Mouse (Mus musculus): ENCODE measurements at regions not wholly inside any gene's neighbourhood (a gene's known extent, or its start where the extent isn't known, plus 50 kb on each side); places are given as distances from the start of the nearest gene placed in this dataset.

- Histone ChIP-seq H3K4me3 (ENCODE audit: insufficient read depth in 1 of 2, low read depth in 1 of 2, low read length in 2 of 2, poor library complexity in 1 of 2, severe bottlenecking in 1 of 2) (no peak overlapping the region), H3K27ac (ENCODE audit: insufficient read depth, low read depth, low read length, poor library complexity, severe bottlenecking) (no peak overlapping the region), H3K36me3 (ENCODE audit: control insufficient read depth, insufficient read depth, low read length, poor library complexity, severe bottlenecking) (no peaks in the 10 kb centered on the region), H3K9ac (ENCODE audit: insufficient read depth, low read depth, low read length, poor library complexity, severe bottlenecking) (no peak overlapping the region), H3K4me1 (ENCODE audit: control insufficient read depth in 2 of 2, insufficient read depth in 2 of 2, low read length in 2 of 2, poor library complexity in 1 of 2) (peaks cover 6 to 21% of the 10 kb centered on the region in 2 experiments), H3K9me3 (ENCODE audit: control insufficient read depth, insufficient read depth, low read depth, low read length) (no peaks in the 10 kb centered on the region)
- in situ Hi-C loops (cut with MboI; ENCODE audit: low sequenced_read_pairs in 2 of 2, unreplicated experiment in 2 of 2) = no loop called here
- DNase-seq (ENCODE audit: low read depth, low spot score) = no peak
- no peak for TF ChIP-seq MAFK (IDR thresholded peaks at IDR 0.05; ENCODE audit: insufficient read depth, low read depth, low read length)
- TF ChIP-seq HCFC1 (IDR thresholded peaks at IDR 0.05; ENCODE audit: borderline replicate concordance, insufficient read depth, low read length) = no peak
- TF ChIP-seq ZC3H11A (IDR thresholded peaks at IDR 0.05; ENCODE audit: borderline replicate concordance, low read depth, low read length) = no peak
- TF ChIP-seq ZNF384 (IDR thresholded peaks at IDR 0.05; ENCODE audit: low read depth, low read length) = no peak
- TF ChIP-seq CHD2 (IDR thresholded peaks at IDR 0.05; ENCODE audit: low read depth, low read length) = no peak
These were observed 109.3 kb upstream of the Sulf2 start for GRCm38 (mm10) chr2:166264756-166265155.

DNA sequence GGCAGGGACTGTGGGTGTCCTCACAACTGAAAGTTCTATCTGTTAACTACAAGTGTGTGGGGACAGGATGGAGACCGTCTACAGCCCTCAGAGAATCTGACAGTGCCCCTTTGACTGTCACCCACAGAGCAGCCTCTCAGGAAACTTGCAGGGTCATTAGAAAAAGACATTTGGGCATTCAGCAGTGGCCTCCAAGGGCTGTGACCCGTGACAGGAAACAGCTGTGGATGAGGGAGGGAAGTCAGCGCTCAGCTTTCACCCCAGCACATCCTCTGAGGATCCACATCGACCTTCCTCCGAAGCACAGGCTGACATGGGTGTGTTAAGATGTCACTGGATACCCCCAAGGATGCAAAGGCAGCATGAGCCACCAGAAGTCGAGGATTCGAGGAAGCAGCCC, 106.3 kb upstream of the Sulf2 start:
- Histone ChIP-seq H3K36me3 (ENCODE audit: control insufficient read depth, insufficient read depth, low read length, poor library complexity, severe bottlenecking) (no peaks in the 10 kb centered on the region), H3K4me1 (ENCODE audit: control insufficient read depth in 2 of 2, insufficient read depth in 2 of 2, low read length in 2 of 2, poor library complexity in 1 of 2) (peaks cover 6 to 22% of the 10 kb centered on the region in 2 experiments), H3K9ac (ENCODE audit: insufficient read depth, low read depth, low read length, poor library complexity, severe bottlenecking) (no peak overlapping the region), H3K9me3 (ENCODE audit: control insufficient read depth, insufficient read depth, low read depth, low read length) (no peaks in the 10 kb centered on the region), H3K4me3 (ENCODE audit: insufficient read depth in 1 of 2, low read depth in 1 of 2, low read length in 2 of 2, poor library complexity in 1 of 2, severe bottlenecking in 1 of 2) (no peak overlapping the region), H3K27ac (ENCODE audit: insufficient read depth, low read depth, low read length, poor library complexity, severe bottlenecking) (no peak overlapping the region)
- no peak for DNase-seq (ENCODE audit: low read depth, low spot score)
- in situ Hi-C loops (cut with MboI; ENCODE audit: low sequenced_read_pairs in 2 of 2, unreplicated experiment in 2 of 2) = no loop called here
- TF ChIP-seq CHD2 (IDR thresholded peaks at IDR 0.05; ENCODE audit: low read depth, low read length) = no peak
- no peak for TF ChIP-seq MAFK (IDR thresholded peaks at IDR 0.05; ENCODE audit: insufficient read depth, low read depth, low read length)
- no peak for TF ChIP-seq ZC3H11A (IDR thresholded peaks at IDR 0.05; ENCODE audit: borderline replicate concordance, low read depth, low read length)
- TF ChIP-seq HCFC1 (IDR thresholded peaks at IDR 0.05; ENCODE audit: borderline replicate concordance, insufficient read depth, low read length) = no peak
- TF ChIP-seq ZNF384 (IDR thresholded peaks at IDR 0.05; ENCODE audit: low read depth, low read length) = no peak

DNA sequence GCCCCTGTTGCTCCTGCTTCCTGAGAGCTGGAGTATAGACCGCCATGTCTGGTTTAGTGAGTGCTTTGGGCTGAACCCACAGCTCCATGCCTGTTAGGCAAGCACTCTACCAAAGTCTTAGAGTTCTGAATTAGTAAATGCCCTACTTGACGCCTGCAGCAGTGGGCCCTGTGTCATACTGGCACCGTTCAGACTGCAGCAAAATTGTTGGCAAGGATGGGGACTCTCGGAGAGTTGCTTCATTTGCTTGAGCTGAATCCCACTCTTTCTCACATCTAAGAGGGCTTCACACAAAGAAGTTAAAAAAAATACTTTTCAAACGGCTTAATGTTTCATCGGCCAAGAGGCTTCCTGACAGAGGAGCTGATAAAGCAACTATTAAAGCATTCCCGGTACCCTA, 105.6 kb upstream of the Sulf2 start:
- Histone ChIP-seq H3K36me3 (ENCODE audit: control insufficient read depth, insufficient read depth, low read length, poor library complexity, severe bottlenecking) (no peaks in the 10 kb centered on the region), H3K4me1 (ENCODE audit: control insufficient read depth in 2 of 2, insufficient read depth in 2 of 2, low read length in 2 of 2, poor library complexity in 1 of 2) (peaks cover 0 to 17% of the 10 kb centered on the region in 2 experiments; a peak in 3 of 4 replicates), H3K9ac (ENCODE audit: insufficient read depth, low read depth, low read length, poor library complexity, severe bottlenecking) (no peak overlapping the region), H3K27ac (ENCODE audit: insufficient read depth, low read depth, low read length, poor library complexity, severe bottlenecking) (no peak overlapping the region), H3K9me3 (ENCODE audit: control insufficient read depth, insufficient read depth, low read depth, low read length) (no peaks in the 10 kb centered on the region), H3K4me3 (ENCODE audit: insufficient read depth in 1 of 2, low read depth in 1 of 2, low read length in 2 of 2, poor library complexity in 1 of 2, severe bottlenecking in 1 of 2) (no peak overlapping the region)
- TF ChIP-seq ZC3H11A (IDR thresholded peaks at IDR 0.05; ENCODE audit: borderline replicate concordance, low read depth, low read length) = no peak
- TF ChIP-seq ZNF384 (IDR thresholded peaks at IDR 0.05; ENCODE audit: low read depth, low read length) = no peak
- no peak for TF ChIP-seq CHD2 (IDR thresholded peaks at IDR 0.05; ENCODE audit: low read depth, low read length)
- TF ChIP-seq MAFK (IDR thresholded peaks at IDR 0.05; ENCODE audit: insufficient read depth, low read depth, low read length) = no peak
- no peak for TF ChIP-seq HCFC1 (IDR thresholded peaks at IDR 0.05; ENCODE audit: borderline replicate concordance, insufficient read depth, low read length)
- DNase-seq (ENCODE audit: low read depth, low spot score) = no peak
- in situ Hi-C loops (cut with MboI; ENCODE audit: low sequenced_read_pairs in 2 of 2, unreplicated experiment in 2 of 2) = no loop called here

DNA sequence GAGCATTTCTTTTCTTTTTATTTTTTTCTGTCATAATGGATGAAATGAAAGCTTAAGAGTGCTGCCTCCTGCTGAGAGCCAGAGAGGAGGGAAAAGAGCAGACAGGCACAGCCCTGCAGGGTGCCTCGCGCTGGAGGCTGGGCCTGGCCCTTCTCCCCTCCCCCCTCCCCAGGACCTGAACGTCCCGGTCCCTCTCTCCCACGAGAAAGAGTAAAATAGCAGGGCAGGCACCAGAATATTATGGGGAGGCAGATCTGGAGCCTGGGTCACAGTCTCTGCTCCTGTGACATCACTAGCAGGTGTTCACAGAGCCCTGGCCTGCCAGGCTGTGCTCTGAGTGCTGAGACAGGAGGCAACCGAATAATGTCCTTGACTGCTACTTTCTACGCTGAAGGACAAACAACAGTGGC, 103.3 kb upstream of the Sulf2 start:
- Histone ChIP-seq H3K9ac (ENCODE audit: insufficient read depth, low read depth, low read length, poor library complexity, severe bottlenecking) (no peak overlapping the region), H3K4me1 (ENCODE audit: control insufficient read depth in 2 of 2, insufficient read depth in 2 of 2, low read length in 2 of 2, poor library complexity in 1 of 2) (peaks cover 4 to 22% of the 10 kb centered on the region in 2 experiments; a peak in 3 of 4 replicates), H3K9me3 (ENCODE audit: control insufficient read depth, insufficient read depth, low read depth, low read length) (no peaks in the 10 kb centered on the region), H3K27ac (ENCODE audit: insufficient read depth, low read depth, low read length, poor library complexity, severe bottlenecking) (no peak overlapping the region), H3K36me3 (ENCODE audit: control insufficient read depth, insufficient read depth, low read length, poor library complexity, severe bottlenecking) (no peaks in the 10 kb centered on the region), H3K4me3 (ENCODE audit: insufficient read depth in 1 of 2, low read depth in 1 of 2, low read length in 2 of 2, poor library complexity in 1 of 2, severe bottlenecking in 1 of 2) (no peak overlapping the region)
- no peak for TF ChIP-seq ZNF384 (IDR thresholded peaks at IDR 0.05; ENCODE audit: low read depth, low read length)
- no peak for TF ChIP-seq CHD2 (IDR thresholded peaks at IDR 0.05; ENCODE audit: low read depth, low read length)
- TF ChIP-seq HCFC1 (IDR thresholded peaks at IDR 0.05; ENCODE audit: borderline replicate concordance, insufficient read depth, low read length) = no peak
- TF ChIP-seq MAFK (IDR thresholded peaks at IDR 0.05; ENCODE audit: insufficient read depth, low read depth, low read length) = no peak
- TF ChIP-seq ZC3H11A (IDR thresholded peaks at IDR 0.05; ENCODE audit: borderline replicate concordance, low read depth, low read length) = no peak
- DNase-seq (ENCODE audit: low read depth, low spot score) = peak; percentile 48
- in situ Hi-C loops (cut with MboI; ENCODE audit: low sequenced_read_pairs in 2 of 2, unreplicated experiment in 2 of 2) = no loop called here

DNA sequence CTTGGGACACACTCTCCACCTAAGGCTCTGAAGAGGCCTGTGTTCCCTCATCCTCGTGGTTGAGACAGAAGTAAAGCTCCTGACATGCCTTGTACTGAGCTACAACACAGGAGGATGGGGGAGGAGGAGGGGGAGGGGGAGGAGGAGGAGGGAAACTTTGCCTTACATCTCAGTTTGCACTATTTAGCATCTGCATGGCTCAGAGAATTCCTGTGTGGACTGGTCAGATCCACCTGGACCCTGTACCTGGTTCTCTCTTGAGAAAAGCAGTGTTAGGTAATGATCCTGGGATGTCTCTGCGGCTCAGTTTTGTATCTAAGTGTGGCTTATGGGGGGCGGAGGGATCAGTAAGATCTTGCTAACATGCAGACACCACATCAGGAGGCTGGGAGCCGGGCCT, 102.2 kb upstream of the Sulf2 start:
- H3K4me3 ChIP-seq (ENCODE audit: insufficient read depth in 1 of 2, low read depth in 1 of 2, low read length in 2 of 2, poor library complexity in 1 of 2, severe bottlenecking in 1 of 2) = no peak overlapping the region
- H3K36me3 ChIP-seq (ENCODE audit: control insufficient read depth, insufficient read depth, low read length, poor library complexity, severe bottlenecking) = no peaks in the 10 kb centered on the region
- H3K9me3 ChIP-seq (ENCODE audit: control insufficient read depth, insufficient read depth, low read depth, low read length) = no peaks in the 10 kb centered on the region
- TF ChIP-seq ZC3H11A (IDR thresholded peaks at IDR 0.05; ENCODE audit: borderline replicate concordance, low read depth, low read length) (no peak), ZNF384 (IDR thresholded peaks at IDR 0.05; ENCODE audit: low read depth, low read length) (no peak), CHD2 (IDR thresholded peaks at IDR 0.05; ENCODE audit: low read depth, low read length) (no peak), HCFC1 (IDR thresholded peaks at IDR 0.05; ENCODE audit: borderline replicate concordance, insufficient read depth, low read length) (no peak)
- DNase-seq (ENCODE audit: low read depth, low spot score) = no peak
- H3K27ac ChIP-seq (ENCODE audit: insufficient read depth, low read depth, low read length, poor library complexity, severe bottlenecking) = no peak overlapping the region
- H3K4me1 ChIP-seq (ENCODE audit: control insufficient read depth in 2 of 2, insufficient read depth in 2 of 2, low read length in 2 of 2, poor library complexity in 1 of 2) = peaks cover 4 to 25% of the 10 kb centered on the region in 2 experiments; a peak in 3 of 4 replicates
- in situ Hi-C loops (cut with MboI; ENCODE audit: low sequenced_read_pairs in 2 of 2, unreplicated experiment in 2 of 2) = no loop called here
- H3K9ac ChIP-seq (ENCODE audit: insufficient read depth, low read depth, low read length, poor library complexity, severe bottlenecking) = no peak overlapping the region
